Mouse (Mus musculus) limb, embryonic 10.5 days (tissue): Measurements from ENCODE around the gene Usp3. TPM values are rescaled to one million over a fixed set of nuclear protein-coding genes. Genes with fewer than 3 reads are reported as not detected.
A peak's percentile ranks its signal among the peaks of the same experiment; 100 is the strongest.

Experiments used
- DNase-seq: peaks from one replicate; pipeline ENCODE4 v3.0.0-alpha.2; 2017; ENCODE audit warnings: low spot score
- H3K27ac ChIP-seq: fragments of 300-500 bp; sonication (generic); 2 replicates; pipeline ENCODE4 v1.5.1; 2016; ENCODE audit warnings: mild to moderate bottlenecking
- H3K27me3 ChIP-seq: fragments of 300-500 bp; sonication (generic); 2 replicates; pipeline ENCODE4 v1.6.1; 2016; ENCODE audit warnings: low read depth, mild to moderate bottlenecking; ENCODE audit not compliant: poor library complexity, severe bottlenecking
- H3K36me3 ChIP-seq: fragments of 300-500 bp; sonication (generic); 2 replicates; pipeline ENCODE4 v1.6.1; 2016; ENCODE audit warnings: mild to moderate bottlenecking, moderate library complexity
- H3K4me1 ChIP-seq: fragments of 300-500 bp; sonication (generic); 2 replicates; pipeline ENCODE4 v1.6.1; 2016
- H3K4me3 ChIP-seq: fragments of 300-500 bp; sonication (generic); 2 replicates; pipeline ENCODE4 v1.5.1; 2016; ENCODE audit warnings: mild to moderate bottlenecking, moderate library complexity
- H3K9me3 ChIP-seq: fragments of 300-500 bp; sonication (generic); replicated peaks from 2 replicates; pipeline ENCODE4 v1.6.1; 2016; ENCODE audit warnings: mild to moderate bottlenecking
- WGBS: fragments of 180-500 bp; shearing (Covaris S2); methylation state at CpG from one replicate; pipeline ENCODE4 v1.1.7; 2016; 5-methylcytosine and 5-hydroxymethylcytosine counted together
- polyA plus RNA-seq: library from polyadenylated mRNA; unstranded; fragments of >200 nt; fragmentation: Nextera tagmentation; extraction: Ambion mirVana; gene quantifications from 2 replicates; pipeline ENCODE4 v1.2.1, GENCODE M21; 2016

Gene Usp3
- polyA plus RNA-seq, 1 experiment from 2014 or later, result 105 TPM

DNA sequence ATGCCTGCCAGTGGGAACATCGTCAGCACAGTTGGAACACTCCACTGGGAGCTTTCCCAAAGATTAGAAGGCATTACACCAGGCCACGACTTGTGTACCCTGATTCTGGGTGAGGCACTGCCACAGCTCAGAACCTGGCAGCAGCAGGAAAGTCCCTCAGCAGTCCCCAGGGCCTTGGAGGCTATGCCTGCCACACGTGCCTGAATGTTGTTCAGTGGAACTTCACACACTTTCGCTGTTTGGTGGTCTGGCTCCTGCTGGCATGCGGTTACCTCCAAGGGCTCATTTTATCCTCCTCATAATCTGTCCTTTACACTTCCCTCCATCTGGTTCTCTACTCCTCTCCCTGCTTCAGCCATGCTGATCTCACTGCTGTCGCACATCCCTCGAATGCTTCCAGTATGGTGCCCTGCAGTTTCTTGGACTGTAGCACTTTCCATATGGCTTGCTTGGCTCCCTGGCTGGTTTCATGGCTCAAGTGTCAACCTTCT, 82.5 kb downstream of the Usp3 start:
- Histone ChIP-seq H3K4me1 (peaks cover 33% of the 10 kb centered on the region), H3K27ac (peak overlapping the region; percentile 93), H3K4me3 (no peak overlapping the region; the same call in 1 of the 2 replicates), H3K36me3 (peaks cover 69% of the 10 kb centered on the region), H3K27me3 (no peaks in the 10 kb centered on the region), H3K9me3 (no peaks in the 10 kb centered on the region)
- WGBS, result 76% methylated on average over 7 of the region's 7 CpGs
- no peak for DNase-seq

DNA sequence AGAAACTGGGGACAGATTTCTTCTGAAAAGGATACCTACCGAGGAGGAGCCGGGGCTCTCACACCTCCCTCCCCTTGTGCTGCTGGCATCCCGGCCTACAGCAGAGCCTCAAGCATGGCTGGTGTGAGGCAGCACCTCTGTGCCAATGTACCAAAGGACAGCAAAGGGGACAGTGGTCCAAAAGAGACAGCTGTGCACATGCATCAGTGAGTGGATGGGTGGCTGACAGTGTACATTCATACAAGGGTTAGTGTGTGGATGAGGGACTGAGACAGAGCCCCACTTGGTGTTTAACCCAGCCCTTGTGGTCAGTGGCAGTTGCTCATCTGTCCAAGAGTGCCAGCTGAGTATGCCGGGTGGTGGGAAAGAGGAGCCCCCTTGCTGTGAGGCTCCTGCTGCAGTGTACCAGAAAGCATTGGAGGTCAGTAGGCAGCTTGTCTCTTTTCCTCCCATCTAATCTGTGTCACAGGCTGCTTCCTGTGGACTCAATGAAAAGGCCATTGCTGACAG, 84.0 kb downstream of the Usp3 start:
- Histone ChIP-seq H3K36me3 (peaks cover 69% of the 10 kb centered on the region), H3K27me3 (no peaks in the 10 kb centered on the region), H3K4me1 (peaks cover 29% of the 10 kb centered on the region), H3K4me3 (no peak overlapping the region), H3K27ac (no peak overlapping the region), H3K9me3 (no peaks in the 10 kb centered on the region)
- WGBS, result 83% methylated on average over 4 of the region's 4 CpGs
- DNase-seq, result no peak

DNA sequence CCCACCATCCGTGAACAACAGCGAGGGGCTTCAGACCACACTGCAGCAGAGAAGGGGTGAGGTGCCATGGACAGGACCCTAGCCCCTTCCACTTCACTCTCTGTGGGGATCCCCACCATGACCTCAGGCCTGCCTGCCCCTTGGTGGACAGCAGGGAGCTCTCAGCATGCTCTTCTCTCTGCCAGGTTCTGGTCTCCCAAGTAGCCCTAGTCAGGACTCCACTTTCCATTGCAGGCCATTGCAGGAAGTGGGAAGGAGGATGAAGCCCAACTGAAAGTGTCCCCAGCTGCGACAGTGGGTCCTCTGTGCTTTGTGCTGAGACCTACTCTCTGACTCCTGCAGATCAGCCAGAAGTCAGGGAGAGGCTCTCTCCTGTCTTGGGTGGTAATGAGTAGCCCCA, 85.3 kb downstream of the Usp3 start:
- Histone ChIP-seq H3K27me3 (no peaks in the 10 kb centered on the region), H3K36me3 (peaks cover 73% of the 10 kb centered on the region), H3K4me1 (peaks cover 18% of the 10 kb centered on the region), H3K27ac (no peak overlapping the region), H3K9me3 (no peaks in the 10 kb centered on the region), H3K4me3 (no peak overlapping the region)
- 88% methylated on average over 3 of the region's 3 CpGs for WGBS
- no peak for DNase-seq

DNA sequence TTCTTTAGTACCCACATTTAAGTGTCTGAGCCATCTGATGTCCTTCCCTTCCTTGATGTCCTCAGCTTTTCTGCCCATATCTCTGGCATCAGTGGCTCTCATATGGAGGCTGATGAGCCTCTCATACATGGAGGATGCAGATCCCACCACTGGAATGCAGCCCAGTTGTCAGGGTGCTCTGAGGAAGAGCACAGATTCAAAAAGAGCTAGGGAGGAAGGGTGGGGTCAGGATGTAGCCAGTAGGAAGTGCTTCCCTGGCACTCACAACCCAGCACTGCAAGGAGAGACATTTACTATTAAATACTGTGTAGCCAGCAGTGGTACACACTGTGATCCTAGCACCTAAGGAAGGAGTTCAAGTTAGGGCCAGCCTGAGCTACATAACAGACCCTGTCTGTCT, 86.5 kb downstream of the Usp3 start:
- peaks cover 11% of the 10 kb centered on the region for H3K4me1 ChIP-seq
- H3K27ac ChIP-seq, result no peak overlapping the region
- H3K9me3 ChIP-seq, result no peaks in the 10 kb centered on the region

DNA sequence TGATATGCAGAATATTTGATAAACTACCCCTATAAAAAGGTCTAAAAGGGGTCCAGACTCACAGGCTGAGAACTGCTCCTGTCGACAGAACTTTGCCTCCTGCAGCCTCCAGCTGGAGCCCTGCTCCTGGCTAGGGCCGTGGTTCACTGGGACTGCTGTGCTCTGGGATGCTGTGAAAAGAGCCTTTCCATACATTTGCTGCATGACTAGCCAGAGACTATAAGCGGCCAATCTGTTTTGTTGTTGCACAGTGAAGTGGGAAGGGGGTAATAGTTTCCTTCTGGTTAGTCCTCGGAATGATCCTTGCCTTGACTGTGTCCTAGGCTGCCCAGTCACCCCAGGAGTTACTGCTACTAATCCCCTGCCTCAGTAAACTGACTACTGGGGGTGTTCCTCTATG, 86.9 kb downstream of the Usp3 start:
- Histone ChIP-seq H3K36me3 (peaks cover 88% of the 10 kb centered on the region), H3K4me1 (peaks cover 10% of the 10 kb centered on the region), H3K27me3 (no peaks in the 10 kb centered on the region), H3K27ac (no peak overlapping the region), H3K4me3 (no peak overlapping the region), H3K9me3 (no peaks in the 10 kb centered on the region)
- DNase-seq, result no peak
- 89% methylated on average over 4 of the region's 4 CpGs for WGBS

More for the DNA sequence above, 86.5 kb downstream of the Usp3 start:
- peaks cover 83% of the 10 kb centered on the region for H3K36me3 ChIP-seq
- no peaks in the 10 kb centered on the region for H3K27me3 ChIP-seq
- no peak for DNase-seq
- H3K4me3 ChIP-seq, result no peak overlapping the region

DNA sequence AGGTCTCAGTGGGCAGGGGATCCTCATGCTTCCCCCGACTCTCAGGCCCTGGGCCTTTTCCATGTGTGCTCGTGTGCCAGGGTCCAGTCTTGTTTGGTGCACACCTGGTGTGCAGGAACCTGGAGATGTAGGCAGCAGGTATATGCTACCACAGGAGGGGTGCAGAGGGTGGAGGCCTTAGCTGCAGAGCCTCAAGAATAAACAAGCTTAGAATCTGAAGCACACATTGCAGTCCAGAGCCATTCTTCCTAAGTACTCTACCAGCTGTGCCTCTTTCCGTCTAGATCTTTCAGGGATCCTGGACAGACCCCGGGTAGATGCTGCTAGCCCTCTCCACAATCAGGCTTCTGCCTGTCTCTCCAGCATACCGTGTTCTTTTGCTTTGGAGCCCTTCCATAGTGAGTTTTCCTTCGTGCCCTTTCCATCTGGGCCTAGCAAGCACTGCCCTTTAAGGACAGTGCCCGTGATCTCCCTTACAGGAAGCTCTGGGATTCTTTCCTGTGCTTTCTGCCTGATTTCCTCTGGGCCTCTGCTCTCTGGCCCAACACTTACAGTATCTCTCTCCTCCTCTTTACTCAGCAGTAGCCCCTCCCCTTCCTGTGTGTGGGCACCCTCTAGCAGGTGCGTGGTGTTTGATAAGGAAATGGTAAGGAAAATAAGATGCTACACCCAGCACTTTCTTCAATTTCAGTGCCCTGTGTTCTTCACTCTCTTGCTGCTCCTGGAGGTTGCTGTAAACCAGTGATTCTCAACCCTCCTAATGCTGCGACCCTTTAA, 87.6 kb downstream of the Usp3 start:
- 88% methylated on average over 9 of the region's 9 CpGs for WGBS
- Histone ChIP-seq H3K27me3 (no peaks in the 10 kb centered on the region), H3K4me1 (peaks cover 3% of the 10 kb centered on the region), H3K36me3 (peaks cover 93% of the 10 kb centered on the region), H3K9me3 (no peaks in the 10 kb centered on the region), H3K4me3 (no peak overlapping the region), H3K27ac (no peak overlapping the region)
- no peak for DNase-seq

DNA sequence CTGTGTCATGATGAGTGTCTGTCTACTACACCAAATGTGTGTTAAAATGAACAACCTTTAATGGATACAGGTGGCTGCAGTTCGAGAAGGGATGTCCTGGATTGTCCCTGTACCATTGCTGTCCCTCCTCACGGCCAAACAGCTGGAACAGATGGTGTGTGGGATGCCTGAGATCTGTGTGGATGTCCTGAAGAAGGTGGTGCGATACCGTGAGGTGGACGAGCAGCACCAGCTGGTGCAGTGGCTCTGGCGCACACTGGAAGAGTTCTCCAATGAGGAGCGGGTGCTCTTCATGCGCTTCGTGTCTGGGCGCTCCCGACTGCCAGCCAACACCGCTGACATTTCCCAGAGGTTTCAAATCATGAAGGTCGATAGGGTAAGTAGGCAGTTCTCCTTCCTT, 88.4 kb downstream of the Usp3 start:
- no peak overlapping the region for H3K4me3 ChIP-seq
- no peaks in the 10 kb centered on the region for H3K27me3 ChIP-seq
- no peaks in the 10 kb centered on the region for H3K9me3 ChIP-seq
- no peaks in the 10 kb centered on the region for H3K4me1 ChIP-seq
- DNase-seq, result no peak
- no peak overlapping the region for H3K27ac ChIP-seq
- H3K36me3 ChIP-seq, result peaks cover 92% of the 10 kb centered on the region
- 94% methylated on average over 13 of the region's 13 CpGs for WGBS

DNA sequence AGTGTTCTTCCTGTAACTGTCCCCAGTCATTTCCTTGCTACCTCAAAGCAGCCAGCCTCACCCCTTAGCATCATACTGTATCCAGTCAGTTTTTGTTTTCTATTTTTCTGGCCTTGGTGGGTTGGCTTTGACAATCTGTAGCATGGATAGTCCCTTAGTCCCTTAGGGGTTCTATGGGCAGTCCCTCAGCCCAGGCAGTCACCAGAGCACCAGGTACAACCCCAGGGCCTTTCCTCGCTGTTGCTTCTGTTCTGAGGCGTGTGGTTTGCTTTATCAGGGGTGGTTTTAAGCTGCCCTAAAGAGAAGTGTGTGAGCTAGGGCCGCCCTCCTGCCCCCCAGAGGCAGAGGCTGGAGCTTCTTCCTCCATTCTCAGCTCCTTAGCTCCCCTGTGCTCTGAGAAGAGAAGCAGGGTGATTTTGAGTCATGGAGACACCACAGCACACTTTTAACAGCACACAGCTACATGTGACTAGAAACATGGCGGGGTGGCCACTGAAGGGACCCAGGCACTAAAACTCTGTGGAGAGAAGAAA, 89.0 kb downstream of the Usp3 start:
- peak overlapping the region; percentile 34; the same call in 1 of the 2 replicates for H3K27ac ChIP-seq
- 82% methylated on average over 4 of the region's 4 CpGs for WGBS
- no peaks in the 10 kb centered on the region for H3K9me3 ChIP-seq
- H3K4me3 ChIP-seq, result no peak overlapping the region
- H3K4me1 ChIP-seq, result no peaks in the 10 kb centered on the region
- no peaks in the 10 kb centered on the region for H3K27me3 ChIP-seq
- no peak for DNase-seq
- peaks cover 90% of the 10 kb centered on the region for H3K36me3 ChIP-seq

DNA sequence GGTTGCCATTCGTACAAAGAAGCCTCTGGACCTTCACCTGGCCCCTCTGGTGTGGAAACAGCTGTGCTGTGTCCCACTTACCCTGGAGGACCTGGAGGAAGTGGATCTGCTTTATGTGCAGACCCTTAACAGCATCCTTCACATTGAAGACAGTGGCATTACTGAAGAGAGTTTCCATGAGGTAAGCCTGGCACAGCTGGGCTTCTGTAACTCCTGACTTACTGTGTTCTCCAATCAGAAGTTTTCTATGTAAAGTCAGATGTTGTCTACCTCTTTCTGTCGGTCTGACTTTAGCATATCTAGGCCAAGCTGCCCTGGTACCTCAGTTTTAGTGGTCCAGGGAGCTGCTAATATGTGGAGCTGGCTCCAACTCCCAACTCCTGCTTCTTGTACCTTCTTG, 91.7 kb downstream of the Usp3 start:
- Histone ChIP-seq H3K4me3 (no peak overlapping the region), H3K27ac (no peak overlapping the region), H3K36me3 (peaks cover 89% of the 10 kb centered on the region), H3K27me3 (no peaks in the 10 kb centered on the region), H3K4me1 (no peaks in the 10 kb centered on the region), H3K9me3 (no peaks in the 10 kb centered on the region)
- WGBS, result 89% methylated on average over 2 of the region's 2 CpGs
- DNase-seq, result no peak

DNA sequence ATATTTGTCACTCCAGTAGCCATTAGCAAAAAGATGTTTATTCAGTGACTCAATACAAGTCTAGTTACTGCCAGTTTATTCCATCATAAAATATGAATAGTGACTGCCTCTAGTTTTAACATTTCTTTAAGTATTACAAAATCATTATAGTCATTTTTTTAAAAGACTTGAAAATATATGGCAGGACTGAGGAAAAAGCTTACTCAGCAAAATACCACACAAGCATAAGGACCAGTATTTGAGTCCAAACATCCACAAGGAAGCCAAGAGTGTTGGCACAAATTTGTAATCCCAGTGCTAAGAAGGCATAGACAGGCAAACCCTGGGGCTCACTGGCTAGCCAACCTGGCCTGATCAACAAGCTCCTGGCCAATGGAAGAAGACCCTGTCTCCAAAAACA, 99.0 kb downstream of the Usp3 start:
- H3K36me3 ChIP-seq, result peaks cover 96% of the 10 kb centered on the region
- no peaks in the 10 kb centered on the region for H3K4me1 ChIP-seq
- H3K27me3 ChIP-seq, result no peaks in the 10 kb centered on the region
- H3K4me3 ChIP-seq, result no peak overlapping the region
- no peaks in the 10 kb centered on the region for H3K9me3 ChIP-seq
- no peak for DNase-seq
- H3K27ac ChIP-seq, result no peak overlapping the region

DNA sequence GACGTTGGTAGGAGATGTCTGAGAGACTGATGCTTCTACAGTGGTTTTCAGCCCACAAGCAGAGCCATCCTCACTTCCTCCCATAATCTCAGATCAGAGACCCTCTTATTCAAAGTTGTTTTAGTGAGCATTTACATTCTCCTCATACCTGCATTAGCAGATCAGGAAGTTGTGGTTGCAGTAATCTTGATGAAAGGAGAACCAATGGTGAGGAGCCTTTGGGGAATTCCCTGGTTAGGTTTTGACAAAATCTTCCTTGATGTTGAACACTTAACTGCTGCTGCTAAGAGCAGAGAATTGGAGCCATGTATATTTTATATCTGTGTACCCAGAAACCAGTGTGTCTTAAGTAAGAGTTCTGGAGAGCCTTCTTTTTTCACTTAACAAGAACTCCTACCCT, 100.6 kb downstream of the Usp3 start:
- WGBS, result 87% methylated on average over 1 of the region's 1 CpGs
- Histone ChIP-seq H3K27me3 (no peaks in the 10 kb centered on the region), H3K4me1 (no peaks in the 10 kb centered on the region), H3K9me3 (no peaks in the 10 kb centered on the region), H3K36me3 (peaks cover 96% of the 10 kb centered on the region), H3K27ac (no peak overlapping the region), H3K4me3 (no peak overlapping the region)
- no peak for DNase-seq

DNA sequence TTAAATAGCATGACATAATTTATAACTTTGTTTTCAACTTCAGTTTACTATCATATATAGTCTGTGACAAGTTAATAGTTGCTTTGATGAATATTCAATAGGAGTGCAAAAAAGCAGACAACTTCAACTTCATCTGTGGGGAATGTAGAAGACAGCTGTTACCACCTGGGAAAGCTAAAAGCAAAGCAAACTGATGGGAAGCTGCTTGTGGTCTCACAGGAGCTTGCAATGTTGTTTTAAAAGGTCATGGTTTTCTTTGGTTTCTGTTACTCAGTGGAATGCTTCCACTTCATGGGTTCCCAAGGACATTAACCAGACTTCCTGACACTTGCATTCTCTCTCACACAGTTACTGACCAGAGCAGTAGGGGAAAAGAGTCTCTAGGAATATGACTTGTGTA, 104.2 kb downstream of the Usp3 start:
- H3K36me3 ChIP-seq, result peaks cover 96% of the 10 kb centered on the region
- no peaks in the 10 kb centered on the region for H3K9me3 ChIP-seq
- no peak overlapping the region for H3K4me3 ChIP-seq
- no peak overlapping the region for H3K27ac ChIP-seq
- DNase-seq, result no peak
- no peaks in the 10 kb centered on the region for H3K27me3 ChIP-seq
- H3K4me1 ChIP-seq, result no peaks in the 10 kb centered on the region

DNA sequence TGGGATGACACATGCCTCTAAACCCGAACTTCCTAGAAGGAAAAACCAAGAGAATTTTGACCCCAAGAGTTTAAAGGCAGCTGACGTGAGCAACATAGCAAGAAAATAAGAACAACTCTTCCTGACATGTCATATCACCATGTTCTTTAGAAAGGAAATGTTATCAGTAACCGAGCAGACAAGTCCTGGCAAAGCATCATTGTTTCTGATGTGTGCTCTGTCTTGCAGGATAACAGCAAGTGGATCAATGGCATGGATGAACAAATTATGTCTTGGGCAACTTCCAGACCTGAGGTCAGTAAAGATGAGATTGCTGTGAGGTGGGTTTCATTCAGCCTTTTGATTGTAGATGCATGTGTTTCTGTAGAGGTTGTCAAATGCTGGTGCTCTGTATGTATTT, 109.5 kb downstream of the Usp3 start:
- H3K36me3 ChIP-seq, result peaks cover 87% of the 10 kb centered on the region

More for the DNA sequence above, 109.5 kb downstream of the Usp3 start:
- H3K9me3 ChIP-seq, result no peaks in the 10 kb centered on the region
- DNase-seq, result no peak
- no peak overlapping the region for H3K27ac ChIP-seq
- 91% methylated on average over 3 of the region's 3 CpGs for WGBS
- no peaks in the 10 kb centered on the region for H3K27me3 ChIP-seq
- H3K4me1 ChIP-seq, result no peaks in the 10 kb centered on the region
- H3K4me3 ChIP-seq, result no peak overlapping the region
